Mouse (Mus musculus) liver, adult 2 months (tissue): Measurements from ENCODE around the gene Ier3. TPM values are rescaled to one million over a fixed set of nuclear protein-coding genes. Genes with fewer than 3 reads are reported as not detected.

Source experiments
- DNase-seq: peaks from one replicate; pipeline ENCODE4 v3.0.0-alpha.2; 2011; ENCODE audit warnings: low read depth, low spot score; ENCODE audit errors: extremely low read depth
- H3K27ac ChIP-seq: fragments of 200-500 bp; replicated peaks from 2 replicates; pipeline ENCODE4 v1.5.1; 2012; ENCODE audit warnings: low read depth, mild to moderate bottlenecking, control low read depth, inconsistent platforms, low read length; ENCODE audit not compliant: insufficient read depth
- H3K27me3 ChIP-seq: fragments of 200-500 bp; 2 replicates; pipeline ENCODE4 v1.6.1; 2012; ENCODE audit warnings: mild to moderate bottlenecking, moderate library complexity, low read length, inconsistent platforms; ENCODE audit not compliant: control insufficient read depth, insufficient read depth
- H3K36me3 ChIP-seq: fragments of 200-500 bp; 2 replicates; pipeline ENCODE4 v1.6.1; 2012; ENCODE audit warnings: low read length, inconsistent platforms; ENCODE audit not compliant: control insufficient read depth, insufficient read depth
- H3K4me1 ChIP-seq: fragments of 200-500 bp; 2 replicates; pipeline ENCODE4 v1.6.1; 2011; ENCODE audit warnings: low read length; ENCODE audit not compliant: control insufficient read depth, insufficient read depth
- H3K4me3 ChIP-seq: fragments of 200-500 bp; 2 replicates; pipeline ENCODE4 v1.5.1; 2011; ENCODE audit warnings: low read depth, mild to moderate bottlenecking, control low read depth, low read length, moderate library complexity; ENCODE audit not compliant: insufficient read depth
- H3K79me2 ChIP-seq: fragments of 200-500 bp; 2 replicates; pipeline ENCODE4 v1.6.1; 2012; ENCODE audit warnings: inconsistent platforms, mild to moderate bottlenecking, low read length, moderate library complexity; ENCODE audit not compliant: control insufficient read depth, insufficient read depth
- H3K9ac ChIP-seq: fragments of 200-500 bp; 2 replicates; pipeline ENCODE4 v1.6.1; 2012; ENCODE audit warnings: low read depth, mild to moderate bottlenecking, control low read depth, inconsistent platforms, low read length
- CTCF ChIP-seq: fragments of 200-500 bp; IDR thresholded peaks from 2 replicates; pipeline ENCODE4 v1.5.1; 2011; ENCODE audit warnings: low read depth, low read length, control low read depth
- POLR2A ChIP-seq: fragments of 200-500 bp; IDR thresholded peaks from 2 replicates; pipeline ENCODE4 v1.6.1; 2011; ENCODE audit warnings: low read length, control low read depth; ENCODE audit not compliant: insufficient read depth; ENCODE audit errors: extremely low read depth
- WGBS: fragments of 180-500 bp; shearing (Covaris S2); methylation state at CpG from one replicate; pipeline ENCODE4 v1.1.7; 2018; 5-methylcytosine and 5-hydroxymethylcytosine counted together
- polyA plus RNA-seq: library from polyadenylated mRNA; depleted of rRNA; stranded (reverse); fragments of >200 nt; gene quantifications from 2 replicates; pipeline ENCODE4 v1.2.3, GENCODE M21; 2012
- total RNA-seq: library from RNA; depleted of rRNA; stranded (reverse); fragments of >200 nt; gene quantifications from 2 replicates; pipeline ENCODE4 v1.2.3, GENCODE M21; 2014

Ier3 gene
- total and polyA plus RNA-seq, 2 experiments = 0.92 to 1.6 TPM

GRCm38 (mm10) chr17:35782398-35782797, 39.1 kb upstream of the Ier3 start:
- no peak overlapping the region for H3K4me3 ChIP-seq
- H3K27me3 ChIP-seq = no peaks in the 10 kb centered on the region
- no peaks in the 10 kb centered on the region for H3K4me1 ChIP-seq
- H3K79me2 ChIP-seq = no peaks in the 10 kb centered on the region
- H3K36me3 ChIP-seq = no peaks in the 10 kb centered on the region
- no peak overlapping the region for H3K9ac ChIP-seq
- TF ChIP-seq POLR2A (no peak), CTCF (no peak)
- WGBS = 95% methylated on average over 2 of the region's 2 CpGs
- no peak for DNase-seq
- no peak overlapping the region for H3K27ac ChIP-seq

GRCm38 (mm10) chr17:35782924-35783323, 38.6 kb upstream of the Ier3 start:
- TF ChIP-seq POLR2A = no peak
- no peak for TF ChIP-seq CTCF
- Histone ChIP-seq H3K36me3 (no peaks in the 10 kb centered on the region), H3K9ac (no peak overlapping the region), H3K27me3 (no peaks in the 10 kb centered on the region), H3K4me3 (no peak overlapping the region), H3K79me2 (no peaks in the 10 kb centered on the region), H3K27ac (no peak overlapping the region), H3K4me1 (no peaks in the 10 kb centered on the region)
- DNase-seq = no peak
- 75% methylated on average over 5 of the region's 5 CpGs for WGBS

- Histone ChIP-seq H3K4me3 (no peak overlapping the region), H3K4me1 (no peaks in the 10 kb centered on the region), H3K79me2 (no peaks in the 10 kb centered on the region), H3K36me3 (no peaks in the 10 kb centered on the region), H3K9ac (no peak overlapping the region), H3K27me3 (no peaks in the 10 kb centered on the region), H3K27ac (no peak overlapping the region)
- DNase-seq = peak; percentile 25
- WGBS = 29% methylated on average over 6 of the region's 6 CpGs
- TF ChIP-seq POLR2A (no peak), CTCF (no peak)
Measured at GRCm38 (mm10) chr17:35783944-35784343, 37.5 kb upstream of the Ier3 start.

- no peak for DNase-seq
- 85% methylated on average over 4 of the region's 4 CpGs for WGBS
- Histone ChIP-seq H3K27ac (no peak overlapping the region), H3K4me1 (no peaks in the 10 kb centered on the region), H3K79me2 (no peaks in the 10 kb centered on the region), H3K27me3 (no peaks in the 10 kb centered on the region), H3K36me3 (no peaks in the 10 kb centered on the region), H3K9ac (no peak overlapping the region), H3K4me3 (no peak overlapping the region)
- TF ChIP-seq POLR2A (no peak), CTCF (no peak)
Measured at GRCm38 (mm10) chr17:35785140-35785539, 36.3 kb upstream of the Ier3 start.

- H3K27me3 ChIP-seq = no peaks in the 10 kb centered on the region
- H3K27ac ChIP-seq = no peak overlapping the region
- H3K36me3 ChIP-seq = no peaks in the 10 kb centered on the region
- no peaks in the 10 kb centered on the region for H3K79me2 ChIP-seq
- DNase-seq = no peak
- no peaks in the 10 kb centered on the region for H3K4me1 ChIP-seq
- no peak overlapping the region for H3K4me3 ChIP-seq
- TF ChIP-seq POLR2A = no peak
- TF ChIP-seq CTCF = no peak
- no peak overlapping the region for H3K9ac ChIP-seq
Measured at GRCm38 (mm10) chr17:35787493-35787892, 34.0 kb upstream of the Ier3 start.

GRCm38 (mm10) chr17:35788025-35788424, 33.5 kb upstream of the Ier3 start:
- WGBS = 79% methylated on average over 3 of the region's 3 CpGs
- H3K4me1 ChIP-seq = no peaks in the 10 kb centered on the region
- no peak overlapping the region for H3K27ac ChIP-seq
- no peak overlapping the region for H3K9ac ChIP-seq
- H3K4me3 ChIP-seq = no peak overlapping the region
- TF ChIP-seq POLR2A = no peak
- no peak for TF ChIP-seq CTCF
- no peaks in the 10 kb centered on the region for H3K27me3 ChIP-seq
- no peak for DNase-seq
- H3K36me3 ChIP-seq = no peaks in the 10 kb centered on the region
- no peaks in the 10 kb centered on the region for H3K79me2 ChIP-seq

- H3K4me3 ChIP-seq = no peak overlapping the region
- H3K79me2 ChIP-seq = no peaks in the 10 kb centered on the region
- 92% methylated on average over 4 of the region's 4 CpGs for WGBS
- no peak overlapping the region for H3K27ac ChIP-seq
- DNase-seq = no peak
- no peak for TF ChIP-seq CTCF
- TF ChIP-seq POLR2A = no peak
- H3K9ac ChIP-seq = no peak overlapping the region
- no peaks in the 10 kb centered on the region for H3K4me1 ChIP-seq
- H3K36me3 ChIP-seq = no peaks in the 10 kb centered on the region
- H3K27me3 ChIP-seq = no peaks in the 10 kb centered on the region
Measured at GRCm38 (mm10) chr17:35790933-35791332, 30.6 kb upstream of the Ier3 start.
